Mouse (Mus musculus) lung, postnatal 14 days (tissue): ENCODE results near the gene Vps26c.
"Not testable (repeated sequence)": the region's sequence is repeated elsewhere in the genome, so short reads cannot be mapped to it uniquely, and the experiment has no call there.

Experiments used
- DNase-seq: peaks from one replicate; pipeline ENCODE4 v3.0.0; 2021

Vps26c gene

GRCm38 (mm10) chr16:94545781-94546562, 19.3 kb upstream of the Vps26c start:
- no peak for DNase-seq

- no peak for DNase-seq
Measured at GRCm38 (mm10) chr16:94544540-94545105, 18.0 kb upstream of the Vps26c start.

- DNase-seq = no peak
Measured at GRCm38 (mm10) chr16:94542898-94543297, 16.3 kb upstream of the Vps26c start.

- DNase-seq = no peak
Measured at GRCm38 (mm10) chr16:94540140-94540539, 13.5 kb upstream of the Vps26c start.

GRCm38 (mm10) chr16:94537159-94537527, 10.5 kb upstream of the Vps26c start:
- no peak for DNase-seq

GRCm38 (mm10) chr16:94536417-94537158, 10.0 kb upstream of the Vps26c start:
- peak; percentile 58 for DNase-seq

- no peak for DNase-seq
Measured at GRCm38 (mm10) chr16:94535716-94536115, 9.1 kb upstream of the Vps26c start.

- DNase-seq = no peak
Measured at GRCm38 (mm10) chr16:94533679-94534078, 7.0 kb upstream of the Vps26c start.

GRCm38 (mm10) chr16:94531268-94531667, 4.6 kb upstream of the Vps26c start:
- no peak for DNase-seq

- no peak for DNase-seq
Measured at GRCm38 (mm10) chr16:94527546-94527945, 916 bp upstream of the Vps26c start.

- DNase-seq = no peak
Measured at GRCm38 (mm10) chr16:94527152-94527534, 513 bp upstream of the Vps26c start.

- no peak for DNase-seq
Measured at GRCm38 (mm10) chr16:94525955-94526343, 681 bp downstream of the Vps26c start.

- no peak for DNase-seq
Measured at GRCm38 (mm10) chr16:94524691-94525090, 1.9 kb downstream of the Vps26c start.

- no peak for DNase-seq
Measured at GRCm38 (mm10) chr16:94523594-94524377, 2.8 kb downstream of the Vps26c start.

- DNase-seq = peak; percentile 65
Measured at GRCm38 (mm10) chr16:94519028-94519427, 7.6 kb downstream of the Vps26c start.

- DNase-seq = no peak
Measured at GRCm38 (mm10) chr16:94517606-94518005, 9.0 kb downstream of the Vps26c start.

- DNase-seq = no peak
Measured at GRCm38 (mm10) chr16:94509983-94510382, 16.6 kb downstream of the Vps26c start.

- no peak for DNase-seq
Measured at GRCm38 (mm10) chr16:94508769-94509168, 17.9 kb downstream of the Vps26c start.

GRCm38 (mm10) chr16:94507071-94507470, 19.6 kb downstream of the Vps26c start:
- DNase-seq = no peak

GRCm38 (mm10) chr16:94504192-94504591, 22.4 kb downstream of the Vps26c start:
- DNase-seq = no peak

GRCm38 (mm10) chr16:94497911-94498310, 28.7 kb downstream of the Vps26c start:
- peak; percentile 53 for DNase-seq

- not testable (repeated sequence) for DNase-seq
Measured at GRCm38 (mm10) chr16:94497176-94497575, 29.5 kb downstream of the Vps26c start.

- DNase-seq = no peak
Measured at GRCm38 (mm10) chr16:94489326-94489725, 37.3 kb downstream of the Vps26c start.
